Mouse (Mus musculus): ENCODE results near the gene Serpina3j. TPM values are rescaled to one million over a fixed set of nuclear protein-coding genes. Genes with fewer than 3 reads are reported as not detected.

Serpina3j gene
- polyA plus RNA-seq, 1 experiment = not detected

DNA sequence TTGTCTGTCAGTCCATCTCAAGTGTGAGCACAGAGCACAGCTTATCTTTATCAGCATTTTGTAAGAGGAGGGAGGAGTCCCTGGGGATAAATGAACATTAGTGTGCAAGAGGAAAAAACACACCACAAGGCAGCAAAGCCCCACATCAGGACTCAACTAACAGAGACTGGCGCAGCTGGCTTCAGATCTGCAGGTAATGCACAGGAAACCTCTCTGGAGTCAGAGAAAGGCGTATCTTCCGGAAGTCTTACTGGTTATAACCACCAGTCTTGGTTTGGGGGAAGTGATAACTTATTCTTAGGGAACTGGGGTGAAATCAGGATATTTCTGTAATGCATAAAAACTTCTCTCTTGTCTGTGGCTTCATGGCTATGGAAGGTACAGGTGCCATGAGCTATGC, 41.7 kb downstream of the Serpina3j start:
- no peaks in the 10 kb centered on the region for H3K4me1 ChIP-seq (ENCODE audit: control insufficient read depth)
- H3K27me3 ChIP-seq (ENCODE audit: control insufficient read depth) = no peaks in the 10 kb centered on the region
- no peaks in the 10 kb centered on the region for H3K9me3 ChIP-seq (ENCODE audit: control insufficient read depth, low read length)
- no peak for TF ChIP-seq GATA1 (IDR thresholded peaks at IDR 0.05; ENCODE audit: low read length)
- no peak for TF ChIP-seq TAL1 (IDR thresholded peaks at IDR 0.05; ENCODE audit: low read length)
- H3K4me3 ChIP-seq (replicated peaks) = no peak overlapping the region
- H3K36me3 ChIP-seq (ENCODE audit: control insufficient read depth) = no peaks in the 10 kb centered on the region

DNA sequence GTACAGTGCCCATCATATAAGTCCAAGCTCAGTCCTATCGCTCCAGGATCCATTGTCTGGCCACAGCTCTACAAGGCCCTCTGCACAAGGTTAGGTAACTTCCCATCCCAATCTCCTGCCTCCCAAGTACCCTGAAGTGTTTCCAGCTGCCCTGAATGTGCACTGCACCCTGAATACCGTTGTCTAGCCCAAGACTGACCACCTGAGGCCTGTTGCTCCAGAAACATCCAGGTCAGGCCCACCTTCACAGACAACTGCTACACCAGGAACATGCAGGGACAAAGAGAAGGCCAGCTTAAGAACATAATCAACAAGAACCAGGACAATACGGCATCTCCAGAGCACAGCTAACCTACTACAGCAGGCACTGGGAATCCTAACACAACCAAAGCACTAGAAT, 55.6 kb downstream of the Serpina3j start:
- Histone ChIP-seq H3K9me3 (ENCODE audit: control insufficient read depth, low read length) (peaks cover 8% of the 10 kb centered on the region), H3K4me1 (ENCODE audit: control insufficient read depth) (no peaks in the 10 kb centered on the region), H3K27me3 (ENCODE audit: control insufficient read depth) (no peaks in the 10 kb centered on the region), H3K4me3 (replicated peaks) (no peak overlapping the region), H3K36me3 (ENCODE audit: control insufficient read depth) (no peaks in the 10 kb centered on the region)
- TF ChIP-seq TAL1 (IDR thresholded peaks at IDR 0.05; ENCODE audit: low read length) (no peak), GATA1 (IDR thresholded peaks at IDR 0.05; ENCODE audit: low read length) (no peak)

Other genes with a start within 250 kb of the Serpina3j start
- gene Serpina5, start 213.4 kb upstream of the Serpina3j start, polyA plus RNA-seq (2012) = not detected in 2 replicates
- gene Serpina3a, start 201.8 kb upstream of the Serpina3j start, polyA plus RNA-seq (2012) = not detected in 2 replicates
- gene Serpina3b, start 186.6 kb upstream of the Serpina3j start, polyA plus RNA-seq (2012) = not detected in 2 replicates
- gene Serpina3c, start 160.7 kb upstream of the Serpina3j start, polyA plus RNA-seq (2012) = not detected in 2 replicates
- gene Serpina3f, start 100.0 kb upstream of the Serpina3j start, polyA plus RNA-seq (2012) = not detected in 2 replicates
- gene Serpina3g, start 78.3 kb upstream of the Serpina3j start, polyA plus RNA-seq (2012) = 0.04 TPM in 1 of 2 replicates, not detected in the other
- not detected in 2 replicates for gene Serpina3i, start 51.4 kb upstream of the Serpina3j start, polyA plus RNA-seq (2012)
- gene Serpina3k, start 23.9 kb downstream of the Serpina3j start, polyA plus RNA-seq (2012) = not detected in 2 replicates
- not detected in 2 replicates for gene Serpina3m, start 23.9 kb downstream of the Serpina3j start, polyA plus RNA-seq (2012)
- gene Serpina3n, start 92.2 kb downstream of the Serpina3j start, polyA plus RNA-seq (2012) = not detected in 2 replicates
- gene Gsc, start 158.8 kb downstream of the Serpina3j start, polyA plus RNA-seq (2012) = not detected in 2 replicates